Mouse (Mus musculus): ENCODE measurements at regions not wholly inside any gene's neighbourhood (a gene's known extent, or its start where the extent isn't known, plus 50 kb on each side); places are given as distances from the start of the nearest gene placed in this dataset.

GRCm38 (mm10) chr9:23150874-23151273 is 72.0 kb upstream of the Bmper start:
- no peak for ATAC-seq (ENCODE audit: low FRiP score, low read depth)
- Histone ChIP-seq H3K27me3 (replicated peaks) (no peaks in the 10 kb centered on the region), H3K9me3 (no peaks in the 10 kb centered on the region), H3K27ac (no peak overlapping the region), H3K4me1 (no peaks in the 10 kb centered on the region), H3K36me3 (no peaks in the 10 kb centered on the region), H3K4me2 (replicated peaks) (no peak overlapping the region), H3K4me3 (no peak overlapping the region), H3K9ac (no peak overlapping the region)
- WGBS: 82% methylated on average over 3 of the region's 3 CpGs

GRCm38 (mm10) chr9:23151953-23152490 is 70.9 kb upstream of the Bmper start:
- Histone ChIP-seq H3K4me2 (replicated peaks) (no peak overlapping the region), H3K36me3 (no peaks in the 10 kb centered on the region), H3K9me3 (no peaks in the 10 kb centered on the region), H3K27me3 (replicated peaks) (no peaks in the 10 kb centered on the region), H3K4me1 (no peaks in the 10 kb centered on the region), H3K4me3 (no peak overlapping the region), H3K27ac (no peak overlapping the region), H3K9ac (no peak overlapping the region)
- 86% methylated on average over 1 of the region's 1 CpGs for WGBS
- no peak for ATAC-seq (ENCODE audit: low FRiP score, low read depth)

GRCm38 (mm10) chr9:23156820-23157570 is 65.9 kb upstream of the Bmper start:
- no peak overlapping the region for H3K27ac ChIP-seq
- H3K4me2 ChIP-seq (replicated peaks): no peak overlapping the region
- H3K9me3 ChIP-seq: no peaks in the 10 kb centered on the region
- WGBS: 74% methylated on average over 5 of the region's 5 CpGs
- no peak overlapping the region for H3K9ac ChIP-seq
- no peaks in the 10 kb centered on the region for H3K27me3 ChIP-seq (replicated peaks)
- ATAC-seq (ENCODE audit: low FRiP score, low read depth): no peak
- H3K4me1 ChIP-seq: no peaks in the 10 kb centered on the region
- no peaks in the 10 kb centered on the region for H3K36me3 ChIP-seq
- H3K4me3 ChIP-seq: no peak overlapping the region

GRCm38 (mm10) chr9:23158499-23158898 is 64.4 kb upstream of the Bmper start:
- H3K36me3 ChIP-seq: no peaks in the 10 kb centered on the region
- no peak for ATAC-seq (ENCODE audit: low FRiP score, low read depth)
- no peaks in the 10 kb centered on the region for H3K9me3 ChIP-seq
- no peak overlapping the region for H3K9ac ChIP-seq
- no peaks in the 10 kb centered on the region for H3K4me1 ChIP-seq
- no peaks in the 10 kb centered on the region for H3K27me3 ChIP-seq (replicated peaks)
- H3K4me3 ChIP-seq: no peak overlapping the region
- H3K27ac ChIP-seq: no peak overlapping the region
- WGBS: 79% methylated on average over 1 of the region's 1 CpGs
- no peak overlapping the region for H3K4me2 ChIP-seq (replicated peaks)

GRCm38 (mm10) chr9:23161346-23161745 is 61.5 kb upstream of the Bmper start:
- no peak for ATAC-seq (ENCODE audit: low FRiP score, low read depth)
- no peaks in the 10 kb centered on the region for H3K27me3 ChIP-seq (replicated peaks)
- H3K4me3 ChIP-seq: no peak overlapping the region
- H3K27ac ChIP-seq: no peak overlapping the region
- no peak overlapping the region for H3K4me2 ChIP-seq (replicated peaks)
- no peaks in the 10 kb centered on the region for H3K4me1 ChIP-seq
- 89% methylated on average over 7 of the region's 7 CpGs for WGBS
- no peaks in the 10 kb centered on the region for H3K9me3 ChIP-seq
- no peak overlapping the region for H3K9ac ChIP-seq
- no peaks in the 10 kb centered on the region for H3K36me3 ChIP-seq

GRCm38 (mm10) chr9:23167056-23167591 is 55.8 kb upstream of the Bmper start:
- Histone ChIP-seq H3K27me3 (replicated peaks) (no peaks in the 10 kb centered on the region), H3K27ac (no peak overlapping the region), H3K4me3 (no peak overlapping the region), H3K4me2 (replicated peaks) (no peak overlapping the region), H3K9ac (no peak overlapping the region), H3K4me1 (no peaks in the 10 kb centered on the region), H3K36me3 (no peaks in the 10 kb centered on the region), H3K9me3 (no peaks in the 10 kb centered on the region)
- WGBS: 76% methylated on average over 2 of the region's 2 CpGs
- no peak for ATAC-seq (ENCODE audit: low FRiP score, low read depth)

GRCm38 (mm10) chr9:23167716-23168115 is 55.2 kb upstream of the Bmper start:
- H3K4me2 ChIP-seq (replicated peaks): no peak overlapping the region
- no peaks in the 10 kb centered on the region for H3K27me3 ChIP-seq (replicated peaks)
- no peak overlapping the region for H3K27ac ChIP-seq
- no peaks in the 10 kb centered on the region for H3K4me1 ChIP-seq
- no peaks in the 10 kb centered on the region for H3K9me3 ChIP-seq
- H3K36me3 ChIP-seq: no peaks in the 10 kb centered on the region
- 93% methylated on average over 4 of the region's 4 CpGs for WGBS
- H3K4me3 ChIP-seq: no peak overlapping the region
- H3K9ac ChIP-seq: no peak overlapping the region
- ATAC-seq (ENCODE audit: low FRiP score, low read depth): no peak

GRCm38 (mm10) chr9:23168149-23168548 is 54.7 kb upstream of the Bmper start:
- Histone ChIP-seq H3K36me3 (no peaks in the 10 kb centered on the region), H3K4me2 (replicated peaks) (no peak overlapping the region), H3K27ac (no peak overlapping the region), H3K9ac (no peak overlapping the region), H3K4me3 (no peak overlapping the region), H3K9me3 (no peaks in the 10 kb centered on the region), H3K27me3 (replicated peaks) (no peaks in the 10 kb centered on the region), H3K4me1 (no peaks in the 10 kb centered on the region)
- ATAC-seq (ENCODE audit: low FRiP score, low read depth): no peak
- WGBS: 76% methylated on average over 4 of the region's 4 CpGs

GRCm38 (mm10) chr9:23171361-23171760 is 51.5 kb upstream of the Bmper start:
- ATAC-seq (ENCODE audit: low FRiP score, low read depth): no peak
- WGBS: 85% methylated on average over 1 of the region's 1 CpGs
- no peak overlapping the region for H3K4me2 ChIP-seq (replicated peaks)
- no peak overlapping the region for H3K9ac ChIP-seq
- H3K36me3 ChIP-seq: no peaks in the 10 kb centered on the region
- no peaks in the 10 kb centered on the region for H3K27me3 ChIP-seq (replicated peaks)
- no peak overlapping the region for H3K27ac ChIP-seq
- H3K4me3 ChIP-seq: no peak overlapping the region
- no peaks in the 10 kb centered on the region for H3K4me1 ChIP-seq
- no peaks in the 10 kb centered on the region for H3K9me3 ChIP-seq

All from neural tube, embryonic 12.5 days (tissue).